Mouse (Mus musculus) kidney, embryonic 14.5 days (tissue): ENCODE results near the gene Fignl2. TPM values are rescaled to one million over a fixed set of nuclear protein-coding genes. Genes with fewer than 3 reads are reported as not detected.

Experiments used
- ATAC-seq: fragments of 200-750 bp; cut with Nextera tagmentation; 2 replicates; pipeline ENCODE4 v1.8.0; 2017; ENCODE audit warnings: moderate number of reproducible peaks, mild to moderate bottlenecking, moderate TSS enrichment, moderate library complexity; ENCODE audit not compliant: low FRiP score, low TSS enrichment
- H3K27ac ChIP-seq: fragments of 300-500 bp; sonication (generic); 2 replicates; pipeline ENCODE4 v1.5.1; 2014; ENCODE audit warnings: low read depth, mild to moderate bottlenecking, low read length, moderate library complexity, mixed read lengths
- H3K27me3 ChIP-seq: fragments of 300-500 bp; sonication (generic); 2 replicates; pipeline ENCODE4 v1.6.1; 2014; ENCODE audit warnings: mild to moderate bottlenecking, low read length; ENCODE audit not compliant: control insufficient read depth, insufficient read depth
- H3K36me3 ChIP-seq: fragments of 300-500 bp; sonication (generic); 2 replicates; pipeline ENCODE4 v1.6.1; 2014; ENCODE audit warnings: low read length, mixed read lengths; ENCODE audit not compliant: control insufficient read depth, insufficient read depth
- H3K4me1 ChIP-seq: fragments of 300-500 bp; sonication (generic); 2 replicates; pipeline ENCODE4 v1.6.1; 2014; ENCODE audit warnings: low read length, mixed read lengths; ENCODE audit not compliant: control insufficient read depth, insufficient read depth
- H3K4me2 ChIP-seq: fragments of 300-500 bp; sonication (generic); replicated peaks from 2 replicates; pipeline ENCODE4 v1.6.1; 2014; ENCODE audit warnings: low read depth, mild to moderate bottlenecking, low read length
- H3K4me3 ChIP-seq: fragments of 300-500 bp; sonication (generic); 2 replicates; pipeline ENCODE4 v1.5.1; 2014; ENCODE audit warnings: mild to moderate bottlenecking, low read length
- H3K9ac ChIP-seq: fragments of 300-500 bp; sonication (generic); 2 replicates; pipeline ENCODE4 v1.6.1; 2014; ENCODE audit warnings: low read depth, mild to moderate bottlenecking, low read length, moderate library complexity
- H3K9me3 ChIP-seq: fragments of 300-500 bp; sonication (generic); 2 replicates; pipeline ENCODE4 v1.6.1; 2016; ENCODE audit warnings: low read length; ENCODE audit not compliant: control insufficient read depth
- WGBS: fragments of 180-500 bp; shearing (Covaris S2); extraction: QIAGEN DNeasy Blood & Tissue Kit; methylation state at CpG from one replicate; pipeline ENCODE4 v1.1.7; 2014; 5-methylcytosine and 5-hydroxymethylcytosine counted together
- polyA plus RNA-seq: library from polyadenylated mRNA; unstranded; fragments of >200 nt; fragmentation: Nextera tagmentation; extraction: Ambion mirVana; gene quantifications from 2 replicates; pipeline ENCODE4 v1.2.1, GENCODE M21; 2014

Gene Fignl2
- polyA plus RNA-seq: 0.58 and 0.73 TPM in 2 replicates

GRCm38 (mm10) chr15:101077813-101078730 is at the start of gene Fignl2:
Fignl2 (minus strand) TSS chr15:101078567.
- Histone ChIP-seq H3K9me3 (no peaks in the 10 kb centered on the region), H3K9ac (peak within 1 kb of the TSS; percentile 94), H3K4me2 (peak within 1 kb of the TSS; percentile 76), H3K36me3 (no peaks in the 10 kb centered on the region), H3K4me3 (peak within 1 kb of the TSS; percentile 93), H3K4me1 (peaks cover 45% of the 10 kb centered on the region), H3K27ac (peak within 1 kb of the TSS; percentile 97), H3K27me3 (no peaks in the 10 kb centered on the region)
- under 1% methylated on average over 74 of the region's 96 CpGs for WGBS
- peak; percentile 32 for ATAC-seq

- WGBS: 67% methylated on average over 12 of the region's 12 CpGs
Observed at GRCm38 (mm10) chr15:101126876-101127544, 48.6 kb upstream of the Fignl2 start.

GRCm38 (mm10) chr15:101125561-101125960 is 47.2 kb upstream of the Fignl2 start:
- H3K4me2 ChIP-seq: no peak overlapping the region
- no peak for ATAC-seq
- H3K9me3 ChIP-seq: no peaks in the 10 kb centered on the region
- H3K9ac ChIP-seq: no peak overlapping the region
- no peaks in the 10 kb centered on the region for H3K36me3 ChIP-seq
- no peak overlapping the region for H3K27ac ChIP-seq
- WGBS: 90% methylated on average over 6 of the region's 6 CpGs
- H3K4me1 ChIP-seq: peaks cover 18% of the 10 kb centered on the region; the same call in 1 of the 2 replicates
- peaks cover 13% of the 10 kb centered on the region; the same call in 1 of the 2 replicates for H3K27me3 ChIP-seq
- H3K4me3 ChIP-seq: no peak overlapping the region

More at GRCm38 (mm10) chr15:101126876-101127544, 48.6 kb upstream of the Fignl2 start:
- Histone ChIP-seq H3K27me3 (peaks cover 13% of the 10 kb centered on the region; the same call in 1 of the 2 replicates), H3K36me3 (no peaks in the 10 kb centered on the region), H3K4me1 (peaks cover 27% of the 10 kb centered on the region), H3K4me2 (no peak overlapping the region), H3K9me3 (no peaks in the 10 kb centered on the region), H3K9ac (no peak overlapping the region), H3K27ac (0 out of 2 replicates have a peak overlapping the region, but pooled peaks have one; percentile 26), H3K4me3 (no peak overlapping the region)
- ATAC-seq: 0 out of 2 replicates have a peak, but pooled peaks have one; percentile 20

GRCm38 (mm10) chr15:101123202-101123601 is 44.8 kb upstream of the Fignl2 start:
- Histone ChIP-seq H3K4me3 (no peak overlapping the region), H3K4me2 (no peak overlapping the region), H3K4me1 (peaks cover 3% of the 10 kb centered on the region; the same call in 1 of the 2 replicates), H3K9me3 (no peaks in the 10 kb centered on the region), H3K36me3 (no peaks in the 10 kb centered on the region), H3K27ac (no peak overlapping the region), H3K9ac (no peak overlapping the region), H3K27me3 (0 out of 2 replicates have a peak, but pooled peaks cover 7% of the 10 kb centered on the region)
- no peak for ATAC-seq
- WGBS: 31% methylated on average over 4 of the region's 4 CpGs

GRCm38 (mm10) chr15:101122290-101122589 is 43.9 kb upstream of the Fignl2 start:
- no peak overlapping the region for H3K9ac ChIP-seq
- no peaks in the 10 kb centered on the region for H3K27me3 ChIP-seq
- H3K4me2 ChIP-seq: no peak overlapping the region
- ATAC-seq: no peak
- no peak overlapping the region for H3K27ac ChIP-seq
- no peaks in the 10 kb centered on the region for H3K4me1 ChIP-seq
- no peak overlapping the region for H3K4me3 ChIP-seq
- no peaks in the 10 kb centered on the region for H3K36me3 ChIP-seq
- no peaks in the 10 kb centered on the region for H3K9me3 ChIP-seq
- WGBS: 24% methylated on average over 2 of the region's 2 CpGs

GRCm38 (mm10) chr15:101121411-101122289 is 43.3 kb upstream of the Fignl2 start:
- ATAC-seq: no peak
- 78% methylated on average over 9 of the region's 9 CpGs for WGBS
- no peak overlapping the region for H3K4me2 ChIP-seq

GRCm38 (mm10) chr15:101118399-101119125 is 40.2 kb upstream of the Fignl2 start:
- no peak for ATAC-seq
- WGBS: 60% methylated on average over 14 of the region's 14 CpGs
- no peak overlapping the region for H3K4me3 ChIP-seq
- H3K4me2 ChIP-seq: no peak overlapping the region
- no peaks in the 10 kb centered on the region for H3K4me1 ChIP-seq
- H3K27me3 ChIP-seq: no peaks in the 10 kb centered on the region
- H3K36me3 ChIP-seq: no peaks in the 10 kb centered on the region
- H3K9ac ChIP-seq: no peak overlapping the region
- no peak overlapping the region for H3K27ac ChIP-seq
- H3K9me3 ChIP-seq: peaks cover 5% of the 10 kb centered on the region; the same call in 1 of the 2 replicates

More at GRCm38 (mm10) chr15:101121411-101122289, 43.3 kb upstream of the Fignl2 start:
- no peaks in the 10 kb centered on the region for H3K9me3 ChIP-seq
- no peak overlapping the region for H3K27ac ChIP-seq
- no peak overlapping the region for H3K4me3 ChIP-seq
- no peaks in the 10 kb centered on the region for H3K4me1 ChIP-seq
- H3K9ac ChIP-seq: no peak overlapping the region
- no peaks in the 10 kb centered on the region for H3K36me3 ChIP-seq
- no peaks in the 10 kb centered on the region for H3K27me3 ChIP-seq
